Mouse (Mus musculus) heart, postnatal 4 days (tissue): Measurements from ENCODE around the gene Olfr1107. TPM values are rescaled to one million over a fixed set of nuclear protein-coding genes. Genes with fewer than 3 reads are reported as not detected.

Experiments
- DNase-seq: peaks from one replicate; pipeline ENCODE4 v3.0.0; 2021
- total RNA-seq, 2 experiments: library from RNA; stranded (reverse); gene quantifications; 2 replicates each; pipeline ENCODE4 v1.2.3; 2021

Olfr1107 gene
- total RNA-seq, result not detected

GRCm38 (mm10) chr2:87075717-87076116, at the start of gene Olfr1107:
Gene Olfr1107, minus strand, starts transcription at chr2:87075817.
- DNase-seq, result no peak

- DNase-seq, result no peak
Measured at GRCm38 (mm10) chr2:87114467-87114866, 38.9 kb upstream of the Olfr1107 start, which contains the start of gene Olfr259. Gene Olfr259, minus strand, starts transcription at chr2:87114567.

GRCm38 (mm10) chr2:87095908-87096307, 20.3 kb upstream of the Olfr1107 start, which contains the start of gene Olfr1109:
Gene Olfr1109, minus strand, starts transcription at chr2:87096008.
- DNase-seq, result no peak

GRCm38 (mm10) chr2:87052173-87052572, 23.4 kb downstream of the Olfr1107 start, which contains the start of gene Olfr1106:
Gene Olfr1106, minus strand, starts transcription at chr2:87052273.
- no peak for DNase-seq

GRCm38 (mm10) chr2:87036431-87036830, 39.2 kb downstream of the Olfr1107 start, which contains the start of gene Olfr1105:
Gene Olfr1105, minus strand, starts transcription at chr2:87036531.
- no peak for DNase-seq

GRCm38 (mm10) chr2:87026980-87027379, 48.6 kb downstream of the Olfr1107 start, which contains the start of gene Olfr1104:
Gene Olfr1104, minus strand, starts transcription at chr2:87027080.
- no peak for DNase-seq

Other genes starting within 250 kb of the Olfr1107 start
- gene Olfr1095, start 224.1 kb downstream of the Olfr1107 start, total RNA-seq, result not detected
- not detected for gene Gm13723, start 201.0 kb downstream of the Olfr1107 start, total RNA-seq
- gene Olfr1097, start 183.6 kb downstream of the Olfr1107 start, total RNA-seq, result not detected
- gene Olfr1098, start 151.3 kb downstream of the Olfr1107 start, total RNA-seq, result not detected
- not detected for gene Olfr1099, start 115.1 kb downstream of the Olfr1107 start, total RNA-seq
- gene Olfr1100, start 95.9 kb downstream of the Olfr1107 start, total RNA-seq, result not detected
- gene Olfr1101, start 84.6 kb downstream of the Olfr1107 start, total RNA-seq, result not detected
- gene Olfr1102, start 77.4 kb downstream of the Olfr1107 start, total RNA-seq, result not detected
- not detected for gene Olfr1104, start 48.7 kb downstream of the Olfr1107 start, total RNA-seq
- gene Olfr1105, start 39.3 kb downstream of the Olfr1107 start, total RNA-seq, result not detected
- gene Olfr1106, start 23.5 kb downstream of the Olfr1107 start, total RNA-seq, result not detected
- gene Olfr1109, start 20.2 kb upstream of the Olfr1107 start, total RNA-seq, result not detected
- gene Olfr259, start 38.8 kb upstream of the Olfr1107 start, total RNA-seq, result not detected
- not detected for gene Olfr1110, start 64.5 kb upstream of the Olfr1107 start, total RNA-seq
- not detected for gene Olfr1111, start 76.8 kb upstream of the Olfr1107 start, total RNA-seq
- not detected for gene Olfr1112, start 112.0 kb upstream of the Olfr1107 start, total RNA-seq
- not detected for gene Olfr1113, start 133.2 kb upstream of the Olfr1107 start, total RNA-seq
- gene Olfr1115, start 172.2 kb upstream of the Olfr1107 start, total RNA-seq, result not detected
- not detected for gene Olfr1116, start 191.7 kb upstream of the Olfr1107 start, total RNA-seq
- gene Olfr1118, start 231.8 kb upstream of the Olfr1107 start, total RNA-seq, result not detected